Mouse (Mus musculus): ENCODE results near the gene Gm10837. TPM values are rescaled to one million over a fixed set of nuclear protein-coding genes. Genes with fewer than 3 reads are reported as not detected.

The Gm10837 gene
- total RNA-seq, 2 experiments from 2014 or later, result not detected

- no peak for DNase-seq
Observed at GRCm38 (mm10) chr14:122479461-122480109, 10.8 kb upstream of the Gm10837 start.

DNA sequence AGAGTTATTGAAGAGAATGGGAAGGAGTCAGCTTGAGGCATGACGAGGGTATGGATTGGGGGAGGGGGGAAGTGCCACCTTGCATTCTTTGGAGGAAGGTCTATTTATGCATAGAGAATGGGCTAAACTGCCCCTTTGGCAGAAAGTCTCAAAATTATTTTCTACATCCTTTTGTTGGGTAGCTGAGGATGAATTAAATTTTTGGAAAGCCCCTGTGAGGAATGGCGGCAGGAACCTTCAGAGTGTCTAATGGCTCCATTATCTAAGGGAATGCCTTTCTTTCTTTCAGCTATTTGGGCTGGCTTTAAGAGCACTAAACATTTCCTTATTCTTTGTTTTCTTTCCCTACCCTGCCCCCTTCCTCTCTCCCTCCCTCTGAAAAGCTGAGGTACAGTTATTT lies 10.0 kb upstream of the Gm10837 start:
- no peak for DNase-seq

DNA sequence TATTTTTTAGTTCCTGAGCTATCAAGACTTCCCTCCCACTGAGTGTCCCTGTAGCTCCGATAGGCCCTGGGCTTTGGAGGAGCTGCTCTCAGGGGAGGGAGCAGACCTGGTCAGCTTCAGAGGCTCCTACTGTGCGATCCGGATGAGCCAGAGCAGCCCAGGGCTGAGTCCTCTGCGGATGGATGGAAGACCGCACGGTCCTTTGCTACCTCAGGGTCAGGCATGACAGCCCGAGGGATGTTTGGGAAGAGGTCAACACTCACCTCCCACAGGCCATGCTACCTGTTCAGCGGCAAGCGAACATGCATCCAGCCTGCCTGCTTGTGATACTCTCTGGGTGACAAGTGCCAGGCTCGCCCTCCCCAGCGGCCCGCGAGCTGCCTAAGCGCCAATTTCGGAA lies 9.2 kb upstream of the Gm10837 start:
- DNase-seq, result no peak

- no peak for DNase-seq
Observed at GRCm38 (mm10) chr14:122482081-122483023, 8.0 kb upstream of the Gm10837 start.

- no peak for DNase-seq
Observed at GRCm38 (mm10) chr14:122483024-122483385, 7.4 kb upstream of the Gm10837 start.

- DNase-seq, result no peak
Observed at GRCm38 (mm10) chr14:122483556-122484421, 6.6 kb upstream of the Gm10837 start.

GRCm38 (mm10) chr14:122484458-122484843 lies 5.9 kb upstream of the Gm10837 start:
- DNase-seq, result no peak

DNA sequence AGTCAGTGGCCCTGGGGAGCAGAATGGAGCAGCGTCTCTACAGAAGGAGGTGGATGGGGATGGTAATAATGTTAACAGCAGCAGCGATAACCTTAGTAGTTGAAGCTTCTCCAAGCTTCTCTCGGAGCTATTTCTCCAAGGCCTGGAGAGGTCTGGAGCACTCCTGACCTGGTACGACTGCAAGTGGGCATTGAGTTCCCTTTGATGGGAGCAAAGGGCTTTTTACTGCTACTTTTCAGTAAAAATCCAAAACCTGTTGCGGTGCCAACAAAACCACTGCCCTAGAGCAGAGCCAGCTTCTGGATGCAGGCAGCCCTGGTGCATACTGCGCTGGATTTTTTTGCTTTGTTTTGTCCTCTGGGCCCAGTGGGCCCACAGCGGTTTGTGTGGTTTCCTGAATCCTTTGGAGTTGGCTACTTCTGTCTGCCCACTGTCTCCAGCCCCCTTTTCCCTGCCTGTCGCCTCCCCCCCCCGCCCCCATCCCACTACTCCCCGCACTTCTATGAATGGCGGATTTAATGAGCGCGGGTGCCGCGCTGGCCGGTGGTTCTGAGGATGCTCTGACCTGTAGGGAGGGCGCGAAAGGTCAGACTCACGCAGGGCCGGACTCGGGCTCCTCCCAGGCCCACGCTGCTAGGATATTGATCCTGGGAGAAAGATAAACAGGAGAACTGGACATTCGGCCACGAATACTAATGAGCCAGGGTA lies 5.4 kb upstream of the Gm10837 start:
- DNase-seq, result no peak

DNA sequence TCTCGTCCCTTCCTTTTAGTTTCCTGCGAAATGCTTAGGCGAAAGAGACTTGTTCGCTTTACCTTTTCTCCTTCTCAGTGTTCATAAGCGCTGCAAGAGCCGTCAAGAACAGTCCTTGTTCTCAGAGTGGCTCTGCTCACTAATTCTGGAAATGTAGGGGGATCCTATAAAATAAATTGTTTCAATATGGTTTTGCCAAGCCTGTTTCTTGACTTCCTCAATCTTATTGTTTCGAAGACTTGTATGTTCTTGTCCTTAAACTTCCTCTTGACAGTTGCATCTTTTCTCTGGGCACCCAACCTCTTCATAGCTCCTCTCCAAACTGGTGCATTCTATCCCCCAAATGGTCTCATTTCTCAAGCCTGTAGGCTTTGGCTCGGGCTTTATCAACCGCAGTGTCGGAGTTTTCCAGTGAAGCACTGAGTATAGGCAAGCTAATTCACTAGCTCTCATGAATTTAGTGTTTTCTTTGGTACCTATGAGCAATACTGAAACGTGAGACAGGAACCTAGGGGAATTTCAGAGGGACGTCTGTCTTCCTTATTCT lies 4.7 kb upstream of the Gm10837 start:
- DNase-seq, result no peak

GRCm38 (mm10) chr14:122486611-122487010 lies 3.8 kb upstream of the Gm10837 start:
- DNase-seq, result no peak

DNA sequence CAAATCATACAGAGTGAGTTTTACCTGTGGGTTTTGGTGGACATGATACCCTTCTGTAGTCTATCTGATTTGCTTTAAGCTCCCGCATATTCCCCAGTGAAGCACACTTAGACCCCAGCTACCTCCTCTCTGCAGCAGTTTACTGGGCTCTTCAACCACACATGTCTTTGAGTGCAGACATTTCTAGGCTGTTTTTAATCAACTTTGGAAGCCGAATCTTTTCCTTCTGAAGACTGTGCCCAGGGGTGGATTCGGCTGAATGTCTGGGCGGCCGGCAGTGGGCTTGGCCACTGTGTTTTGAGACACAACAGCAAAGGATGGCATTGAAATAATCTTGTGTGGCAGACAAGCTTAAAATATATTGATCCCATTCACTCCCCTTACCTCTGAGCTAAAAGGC lies 3.0 kb upstream of the Gm10837 start:
- DNase-seq, result no peak

DNA sequence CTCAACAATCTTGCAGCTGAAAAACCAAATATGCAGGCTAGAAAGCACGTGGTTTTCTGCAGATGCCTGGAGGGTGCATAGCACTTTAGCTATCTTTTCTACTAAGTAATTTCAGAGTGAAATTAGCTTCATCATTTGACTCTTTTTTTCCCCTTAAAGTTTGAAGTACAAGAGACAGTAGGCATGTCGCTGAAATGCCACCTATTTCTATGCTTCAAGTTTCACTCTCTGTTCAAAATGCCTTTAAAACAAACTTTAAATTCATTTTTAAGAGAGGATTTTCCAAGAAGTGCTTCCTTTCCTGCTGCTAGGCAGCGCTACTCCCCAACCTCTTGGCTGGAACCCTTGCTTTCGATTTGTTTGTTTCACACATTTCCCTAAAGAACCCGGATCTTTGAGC lies 1.3 kb upstream of the Gm10837 start:
- no peak for DNase-seq

DNA sequence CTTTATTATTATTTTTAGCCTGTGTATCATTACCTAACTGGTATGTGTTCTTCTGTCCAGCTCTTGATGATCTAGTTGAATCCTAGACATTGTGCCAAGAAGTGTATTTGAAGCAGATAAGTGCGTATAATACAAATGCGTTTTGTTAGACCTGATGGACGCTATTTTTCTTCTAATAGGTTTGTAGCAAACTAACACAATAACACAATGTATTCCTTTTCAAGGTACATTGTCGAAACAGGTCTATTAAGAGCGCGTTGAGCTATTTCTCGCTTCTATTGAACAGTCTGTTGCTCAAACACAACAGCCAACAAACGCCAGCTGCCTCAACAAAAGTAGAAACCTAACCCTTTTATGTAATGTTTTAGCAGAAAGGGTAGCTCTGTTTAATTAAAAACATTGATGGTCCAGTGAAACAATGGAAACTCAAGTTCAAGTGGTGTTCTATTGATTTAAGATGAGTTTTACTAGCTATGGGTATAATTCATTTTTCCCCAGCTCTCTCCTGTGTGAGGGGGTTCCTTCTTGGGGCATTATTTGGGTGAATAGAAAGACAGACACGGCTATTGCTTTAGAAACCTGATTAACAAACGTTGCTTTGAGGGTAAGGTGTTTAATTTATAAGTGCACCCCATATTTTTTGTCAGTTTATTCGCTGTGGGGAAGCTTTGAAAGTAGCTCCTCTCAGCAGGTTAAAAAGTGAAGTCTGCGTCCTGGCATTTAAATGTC lies 536 bp upstream of the Gm10837 start:
- no peak for DNase-seq

DNA sequence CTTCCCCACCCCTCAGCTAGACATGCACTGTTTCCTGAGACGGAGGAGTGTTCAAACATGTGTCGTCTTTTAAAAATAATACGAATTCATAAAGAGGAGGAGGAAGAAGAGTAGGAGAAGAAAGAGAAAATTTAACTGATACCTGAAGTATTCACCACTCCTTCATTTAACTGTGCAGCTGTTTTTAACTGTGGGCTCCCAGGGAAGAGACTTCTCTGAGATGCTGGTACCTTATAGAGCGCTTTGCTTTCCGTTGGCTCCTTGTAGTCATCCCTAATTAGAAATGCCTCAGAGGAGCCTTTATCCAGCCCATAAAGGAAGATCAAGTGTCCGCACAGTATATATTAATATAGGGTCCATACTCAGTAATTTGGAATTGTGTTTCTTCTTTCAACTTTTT lies 1.1 kb downstream of the Gm10837 start:
- DNase-seq, result no peak

DNA sequence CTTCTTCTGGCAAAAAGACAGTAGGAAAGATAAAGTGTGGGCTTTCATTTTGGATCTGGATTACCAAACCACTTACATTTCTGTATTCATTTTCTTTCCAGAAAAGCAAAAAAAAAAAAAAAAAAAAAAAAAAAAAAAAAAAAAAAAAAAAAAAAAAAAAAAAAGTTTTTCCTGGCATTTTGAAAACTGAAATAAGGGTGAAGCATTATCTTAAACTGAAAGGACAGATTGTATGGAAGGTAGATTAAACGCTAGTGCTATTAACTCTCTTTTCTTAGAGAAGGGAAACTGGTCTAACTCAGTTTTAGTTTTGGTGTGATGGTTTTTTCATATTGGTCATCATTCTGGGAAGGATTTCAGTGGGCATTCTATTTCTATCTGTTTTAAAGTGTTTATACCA lies 1.6 kb downstream of the Gm10837 start:
- no peak for DNase-seq

DNA sequence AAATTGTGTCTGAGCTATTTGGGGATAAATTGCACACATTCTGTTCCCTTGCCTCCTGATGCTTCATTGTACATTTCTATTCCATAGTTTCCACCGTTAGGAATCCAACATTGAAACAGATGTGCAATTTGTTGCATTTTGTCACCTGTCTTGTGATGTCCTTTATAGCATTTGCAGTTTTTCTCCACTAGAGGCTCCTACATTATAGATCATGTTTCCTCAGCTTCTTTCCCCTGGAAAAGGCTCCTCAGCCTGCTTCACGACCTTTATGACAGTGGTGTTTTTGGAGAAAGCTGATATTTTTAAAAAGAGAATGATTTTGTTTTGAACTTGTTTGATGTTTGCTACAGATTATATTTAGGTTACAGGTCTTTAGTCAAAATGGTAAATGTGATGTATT lies 18.7 kb downstream of the Gm10837 start:
- no peak for DNase-seq

- DNase-seq, result no peak
Observed at GRCm38 (mm10) chr14:122511519-122511918, 21.1 kb downstream of the Gm10837 start.

DNA sequence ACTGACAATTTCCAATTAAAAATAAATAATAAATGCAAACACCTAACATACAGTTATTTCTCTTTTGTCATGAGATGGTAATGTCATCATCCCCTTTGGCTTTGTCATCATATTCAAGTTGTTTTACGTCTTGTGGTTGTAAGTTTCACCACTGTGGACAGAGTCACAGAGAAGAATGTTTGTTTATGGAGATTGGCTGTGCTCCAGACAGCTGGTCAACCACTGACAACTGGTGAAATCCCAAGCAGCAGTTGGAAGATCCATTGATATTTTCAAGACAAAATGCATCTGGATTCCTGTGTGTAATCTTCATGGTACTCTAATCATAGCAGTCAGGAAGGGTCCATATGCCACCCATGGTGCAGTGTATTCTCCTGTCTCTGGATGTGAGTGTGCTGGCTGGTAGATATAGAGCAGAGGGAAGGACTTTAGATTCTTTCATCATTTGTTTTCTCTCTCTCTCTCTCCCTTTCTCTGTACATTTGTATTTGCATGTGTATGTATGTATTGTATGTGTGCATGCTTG lies 23.2 kb downstream of the Gm10837 start:
- DNase-seq, result no peak

DNA sequence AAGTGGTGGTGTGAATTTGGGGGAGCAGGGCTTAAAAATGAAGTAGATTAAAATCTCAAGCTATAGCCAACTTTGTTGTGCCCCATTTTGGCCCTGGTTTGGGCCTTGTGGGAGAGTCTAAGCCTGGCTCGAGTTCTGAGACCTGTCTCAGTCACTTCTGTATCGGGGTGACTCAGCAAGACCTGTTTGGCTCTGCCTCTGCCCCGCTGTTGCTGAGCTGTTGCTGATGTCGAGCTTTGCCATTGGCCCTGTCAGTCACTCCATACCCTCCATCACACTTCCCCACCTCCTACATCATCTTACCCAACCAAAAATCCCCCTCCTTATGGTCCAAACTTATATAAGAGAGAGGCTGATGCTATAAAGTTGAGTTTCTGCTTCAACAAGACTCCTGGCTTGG lies 38.1 kb downstream of the Gm10837 start:
- no peak for DNase-seq

DNA sequence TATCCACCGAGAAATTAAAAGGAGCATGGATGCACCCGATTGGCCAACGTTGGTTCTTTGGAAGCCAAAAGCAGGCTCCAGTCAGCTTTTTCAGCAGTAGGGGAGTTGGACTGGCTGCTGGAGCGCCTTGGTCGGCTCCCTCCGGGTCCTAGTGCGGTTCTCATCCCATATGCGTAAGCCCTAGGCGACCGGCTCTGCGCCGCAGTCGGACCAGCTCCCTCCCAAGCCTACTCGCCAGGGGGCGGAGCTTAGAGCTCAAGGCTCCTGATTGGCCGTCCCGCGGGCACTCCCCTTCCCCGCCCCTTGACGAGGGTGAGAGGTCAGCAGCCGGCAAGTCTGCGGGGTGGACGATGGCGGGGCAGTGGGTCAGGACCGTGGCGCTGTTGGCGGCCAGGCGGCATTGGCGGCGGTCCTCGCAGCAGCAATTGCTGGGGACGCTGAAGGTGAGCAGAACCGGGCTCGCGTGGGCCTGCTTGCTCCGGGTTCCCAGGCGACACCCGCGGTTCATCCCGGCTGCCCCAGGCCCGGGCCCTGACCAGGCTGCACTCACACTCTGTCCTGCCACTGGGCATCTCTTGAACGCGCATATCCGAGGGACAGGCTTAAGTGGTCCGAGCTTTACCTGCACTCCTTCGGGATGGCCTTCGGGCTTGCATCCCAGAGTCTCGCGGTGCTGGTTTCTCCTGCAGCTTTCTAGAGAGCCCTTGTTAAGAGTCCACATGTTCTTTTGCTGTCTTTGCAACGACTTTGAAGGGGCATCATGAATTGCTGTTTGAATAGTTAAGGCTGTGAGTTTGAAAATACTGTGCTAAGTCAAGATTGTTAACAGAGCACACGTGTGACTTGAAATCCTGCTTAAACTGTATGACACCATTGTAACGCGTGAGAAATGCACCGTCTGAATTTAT lies 43.9 kb downstream of the Gm10837 start, which contains the start of gene Pcca:
Gene Pcca, plus strand, starts transcription at position 308 of the 908 bp plus-strand sequence.
- peak; percentile 97 for DNase-seq

All from heart, postnatal 4 days (tissue).